14 mouse cellular contexts compared by ENCODE assay signal in genomic region chr14:25342865-25343565, GRCm38 (mm10).
A peak's percentile ranks its signal among the peaks of the same experiment; 100 is the strongest.
DNase-seq lines count a peak whose midpoint lies in the region; ATAC-seq and TF ChIP-seq lines count a peak whose summit lies in the region.
"Had no signal": no experiment of that assay in that cellular context is flagged by ENCODE, and none has a peak within 500 bp of the region (broad histone marks: within the 10 kb centered on the region; RNA-seq: fewer than 3 reads in every experiment).

No protein-coding gene starts in this region.

- no peaks in the 10 kb centered on the region for H3K9me3 ChIP-seq in forebrain, embryonic 10.5 days
- no peaks in the 10 kb centered on the region for H3K9me3 ChIP-seq in forebrain, postnatal 0 days (ENCODE audit: low read length)
- no peaks in the 10 kb centered on the region for H3K9me3 ChIP-seq in kidney, embryonic 14.5 days (ENCODE audit: control insufficient read depth, low read length)
- H3K9me3 ChIP-seq in limb, embryonic 13.5 days = no peaks in the 10 kb centered on the region
- H3K9me3 ChIP-seq: hindbrain, embryonic 15.5 days; liver, embryonic 12.5 days; midbrain, embryonic 12.5 days had no signal

- no peak overlapping the region for H3K4me2 ChIP-seq in forebrain, postnatal 0 days (ENCODE audit: low read depth)
- H3K4me2 ChIP-seq in kidney, embryonic 14.5 days (replicated peaks; ENCODE audit: low read depth, low read length) = no peak overlapping the region
- no peak overlapping the region; the same call in 1 of the 2 replicates for H3K4me2 ChIP-seq in limb, embryonic 13.5 days (replicated peaks)
- H3K4me2 ChIP-seq: hindbrain, embryonic 15.5 days; liver, embryonic 12.5 days; midbrain, embryonic 12.5 days had no signal

- DNase-seq in forebrain, embryonic 10.5 days (ENCODE audit: extremely low spot score, low spot score) = no peak
- DNase-seq in forebrain, postnatal 0 days = no peak
- DNase-seq in kidney, postnatal 25 days = no peak
- no peak for DNase-seq in left cerebral cortex, postnatal 36 days (ENCODE audit: low spot score in 2 of 2)
- no peak for DNase-seq in right cerebral cortex, postnatal 14 days
- DNase-seq: cerebellum, postnatal 36 days; layer of hippocampus, adult 9-11 months had no signal

- H3K4me3 ChIP-seq in forebrain, embryonic 10.5 days = no peak overlapping the region
- H3K4me3 ChIP-seq in forebrain, postnatal 0 days (ENCODE audit: low read depth, low read length) = no peak overlapping the region
- no peak overlapping the region for H3K4me3 ChIP-seq in kidney, embryonic 14.5 days (ENCODE audit: low read length)
- no peak overlapping the region for H3K4me3 ChIP-seq in limb, embryonic 13.5 days
- H3K4me3 ChIP-seq: hindbrain, embryonic 15.5 days; liver, embryonic 12.5 days; midbrain, embryonic 12.5 days had no signal

- intact Hi-C loops in left cerebral cortex, postnatal 36 days (cut with DNase I) = no loop called here

- no peaks in the 10 kb centered on the region for H3K27me3 ChIP-seq in forebrain, embryonic 10.5 days (ENCODE audit: poor library complexity, severe bottlenecking)
- no peaks in the 10 kb centered on the region for H3K27me3 ChIP-seq in forebrain, postnatal 0 days (ENCODE audit: insufficient read depth, low read length)
- no peaks in the 10 kb centered on the region for H3K27me3 ChIP-seq in kidney, embryonic 14.5 days (ENCODE audit: control insufficient read depth, insufficient read depth, low read length)
- H3K27me3 ChIP-seq in limb, embryonic 13.5 days = no peaks in the 10 kb centered on the region
- H3K27me3 ChIP-seq: hindbrain, embryonic 15.5 days; liver, embryonic 12.5 days; midbrain, embryonic 12.5 days had no signal

- 59% methylated on average over 4 of the region's 4 CpGs for WGBS in forebrain, embryonic 10.5 days
- WGBS in forebrain, postnatal 0 days = 49% methylated on average over 4 of the region's 4 CpGs
- 19% methylated on average over 4 of the region's 4 CpGs for WGBS in kidney, embryonic 14.5 days
- WGBS in limb, embryonic 13.5 days = 46% methylated on average over 4 of the region's 4 CpGs

- H3K9ac ChIP-seq in forebrain, postnatal 0 days = no peak overlapping the region
- H3K9ac ChIP-seq in kidney, embryonic 14.5 days (ENCODE audit: low read depth, low read length) = no peak overlapping the region
- H3K9ac ChIP-seq in limb, embryonic 13.5 days = no peak overlapping the region
- H3K9ac ChIP-seq: hindbrain, embryonic 15.5 days; liver, embryonic 12.5 days; midbrain, embryonic 12.5 days had no signal

- no peak for TF ChIP-seq CTCF in forebrain, postnatal 0 days (IDR thresholded peaks at IDR 0.05; ENCODE audit: low read depth)

- H3K4me1 ChIP-seq in forebrain, embryonic 10.5 days = peaks cover 74% of the 10 kb centered on the region
- H3K4me1 ChIP-seq in forebrain, postnatal 0 days (ENCODE audit: insufficient read depth) = no peaks in the 10 kb centered on the region
- peaks cover 30% of the 10 kb centered on the region for H3K4me1 ChIP-seq in kidney, embryonic 14.5 days (ENCODE audit: control insufficient read depth, insufficient read depth, low read length)
- peaks cover 76% of the 10 kb centered on the region for H3K4me1 ChIP-seq in limb, embryonic 13.5 days

- ATAC-seq in forebrain, postnatal 0 days = no peak
- ATAC-seq in kidney, embryonic 14.5 days (ENCODE audit: low FRiP score, low TSS enrichment) = no peak; the same call in 1 of the 2 replicates
- 0 out of 2 replicates have a peak, but pooled peaks have one; percentile 27 for ATAC-seq in common myeloid progenitor, adult 5-6 weeks (replicated peaks; ENCODE audit: low read depth, poor library complexity, severe bottlenecking)
- ATAC-seq in limb, embryonic 13.5 days (ENCODE audit: low FRiP score, low read depth) = no peak
- ATAC-seq: liver, embryonic 12.5 days had no signal

- no peaks in the 10 kb centered on the region for H3K36me3 ChIP-seq in forebrain, embryonic 10.5 days (replicated peaks)
- no peaks in the 10 kb centered on the region for H3K36me3 ChIP-seq in forebrain, postnatal 0 days (ENCODE audit: insufficient read depth)
- no peaks in the 10 kb centered on the region for H3K36me3 ChIP-seq in kidney, embryonic 14.5 days (ENCODE audit: control insufficient read depth, insufficient read depth, low read length)
- H3K36me3 ChIP-seq in limb, embryonic 13.5 days = no peaks in the 10 kb centered on the region
- H3K36me3 ChIP-seq: G1E; hindbrain, embryonic 15.5 days; liver, embryonic 12.5 days; midbrain, embryonic 12.5 days had no signal

- peak overlapping the region; percentile 63 for H3K27ac ChIP-seq in forebrain, embryonic 10.5 days
- H3K27ac ChIP-seq in forebrain, postnatal 0 days (ENCODE audit: low read depth, low read length) = no peak overlapping the region
- 0 out of 2 replicates have a peak overlapping the region, but pooled peaks have one; percentile 37 for H3K27ac ChIP-seq in kidney, embryonic 14.5 days (ENCODE audit: low read depth, low read length)
- peak overlapping the region; percentile 48 for H3K27ac ChIP-seq in limb, embryonic 13.5 days
- H3K27ac ChIP-seq: hindbrain, embryonic 15.5 days; liver, embryonic 12.5 days; midbrain, embryonic 12.5 days had no signal
